Mouse (Mus musculus) neural tube, embryonic 11.5 days (tissue): Measurements from ENCODE around the gene Rbpjl. TPM values are rescaled to one million over a fixed set of nuclear protein-coding genes. Genes with fewer than 3 reads are reported as not detected.
A peak's percentile ranks its signal among the peaks of the same experiment; 100 is the strongest.

ENCODE experiments used
- ATAC-seq: fragments of 200-750 bp; cut with Nextera tagmentation; 2 replicates; pipeline ENCODE4 v1.8.0; 2017; ENCODE audit warnings: moderate number of reproducible peaks, mild to moderate bottlenecking, moderate TSS enrichment, moderate library complexity; ENCODE audit not compliant: insufficient read depth, low FRiP score, low TSS enrichment
- DNase-seq: peaks from one replicate; pipeline ENCODE4 v3.0.0-alpha.2; 2015; ENCODE audit warnings: low spot score
- H3K27ac ChIP-seq: fragments of 300-500 bp; sonication (generic); 2 replicates; pipeline ENCODE4 v1.5.1; 2014; ENCODE audit warnings: low read depth, mild to moderate bottlenecking, low read length
- H3K27me3 ChIP-seq: fragments of 300-500 bp; sonication (generic); 2 replicates; pipeline ENCODE4 v1.6.1; 2014; ENCODE audit warnings: mild to moderate bottlenecking, low read length, mixed read lengths; ENCODE audit not compliant: control insufficient read depth, insufficient read depth
- H3K36me3 ChIP-seq: fragments of 300-500 bp; sonication (generic); 2 replicates; pipeline ENCODE4 v1.6.1; 2014; ENCODE audit warnings: mild to moderate bottlenecking, low read length, moderate library complexity, mixed read lengths; ENCODE audit not compliant: control insufficient read depth, insufficient read depth
- H3K4me1 ChIP-seq: fragments of 300-500 bp; sonication (generic); 2 replicates; pipeline ENCODE4 v1.6.1; 2014; ENCODE audit warnings: low read length, mixed read lengths; ENCODE audit not compliant: control insufficient read depth, insufficient read depth
- H3K4me2 ChIP-seq: fragments of 300-500 bp; sonication (generic); 2 replicates; pipeline ENCODE4 v1.6.1; 2014; ENCODE audit warnings: low read depth, mild to moderate bottlenecking, moderate library complexity
- H3K4me3 ChIP-seq: fragments of 300-500 bp; sonication (generic); 2 replicates; pipeline ENCODE4 v1.5.1; 2014; ENCODE audit warnings: low read depth, low read length
- H3K9ac ChIP-seq: fragments of 300-500 bp; sonication (generic); 2 replicates; pipeline ENCODE4 v1.6.1; 2014; ENCODE audit warnings: mild to moderate bottlenecking, low read length
- H3K9me3 ChIP-seq: fragments of 300-500 bp; sonication (generic); 2 replicates; pipeline ENCODE4 v1.6.1; 2016; ENCODE audit warnings: low read length; ENCODE audit not compliant: control insufficient read depth
- WGBS: fragments of 180-500 bp; shearing (Covaris S2); extraction: QIAGEN DNeasy Blood & Tissue Kit; methylation state at CpG from one replicate; pipeline ENCODE4 v1.1.7; 2014; 5-methylcytosine and 5-hydroxymethylcytosine counted together
- polyA plus RNA-seq: library from polyadenylated mRNA; unstranded; fragments of >200 nt; fragmentation: Nextera tagmentation; extraction: Ambion mirVana; gene quantifications from 2 replicates; pipeline ENCODE4 v1.2.1, GENCODE M21; 2014

Rbpjl gene
- not detected in 2 replicates for polyA plus RNA-seq

DNA sequence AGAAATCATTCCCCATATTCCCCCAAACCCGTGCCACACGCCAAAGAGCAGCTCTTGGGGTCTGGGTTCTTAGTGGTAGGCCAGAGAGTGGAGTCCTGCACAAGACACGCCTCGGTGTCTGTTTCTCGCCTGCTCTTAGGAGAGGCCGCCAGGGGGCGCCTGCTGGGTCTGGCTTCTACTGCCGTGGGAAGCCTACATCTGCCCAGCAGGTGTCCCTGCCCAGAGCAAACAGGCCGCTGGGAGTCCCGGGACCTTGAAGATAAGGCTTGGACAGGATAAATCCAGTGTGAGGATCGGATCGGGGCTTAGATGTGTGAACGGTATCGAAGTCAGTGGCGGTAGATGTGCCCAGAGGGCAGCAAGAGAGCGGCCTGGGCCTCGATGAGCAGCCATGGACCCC lies at the start of gene Rbpjl:
TSS of gene Rbpjl (plus strand) at position 236 of the 400 bp plus-strand sequence.
- Histone ChIP-seq H3K9ac (no peak within 1 kb of the TSS), H3K27ac (no peak within 1 kb of the TSS), H3K4me1 (peaks cover 5% of the 10 kb centered on the region; the same call in 1 of the 2 replicates), H3K4me2 (no peak within 1 kb of the TSS), H3K36me3 (no peaks in the 10 kb centered on the region), H3K27me3 (peaks cover 88% of the 10 kb centered on the region), H3K4me3 (no peak within 1 kb of the TSS), H3K9me3 (no peaks in the 10 kb centered on the region)
- WGBS = 3% methylated on average over 17 of the region's 17 CpGs
- peak; percentile 84 for DNase-seq
- ATAC-seq = no peak; the same call in 1 of the 2 replicates

- H3K9ac ChIP-seq = no peak overlapping the region
- DNase-seq (no peak), ATAC-seq (no peak)
- no peaks in the 10 kb centered on the region for H3K9me3 ChIP-seq
- 89% methylated on average over 11 of the region's 11 CpGs for WGBS
- H3K4me3 ChIP-seq = no peak overlapping the region
- no peak overlapping the region for H3K27ac ChIP-seq
- no peaks in the 10 kb centered on the region for H3K4me1 ChIP-seq
- H3K27me3 ChIP-seq = no peaks in the 10 kb centered on the region
- H3K36me3 ChIP-seq = no peaks in the 10 kb centered on the region
- no peak overlapping the region for H3K4me2 ChIP-seq
Measured at GRCm38 (mm10) chr2:164353356-164353755, 49.6 kb upstream of the Rbpjl start.

GRCm38 (mm10) chr2:164356177-164356967 lies 46.6 kb upstream of the Rbpjl start:
- WGBS = 78% methylated on average over 11 of the region's 11 CpGs
- Histone ChIP-seq H3K4me2 (no peak overlapping the region), H3K27me3 (no peaks in the 10 kb centered on the region), H3K4me3 (no peak overlapping the region), H3K9ac (no peak overlapping the region), H3K27ac (no peak overlapping the region), H3K36me3 (no peaks in the 10 kb centered on the region), H3K9me3 (no peaks in the 10 kb centered on the region), H3K4me1 (no peaks in the 10 kb centered on the region)
- DNase-seq = no peak
- no peak for ATAC-seq

DNA sequence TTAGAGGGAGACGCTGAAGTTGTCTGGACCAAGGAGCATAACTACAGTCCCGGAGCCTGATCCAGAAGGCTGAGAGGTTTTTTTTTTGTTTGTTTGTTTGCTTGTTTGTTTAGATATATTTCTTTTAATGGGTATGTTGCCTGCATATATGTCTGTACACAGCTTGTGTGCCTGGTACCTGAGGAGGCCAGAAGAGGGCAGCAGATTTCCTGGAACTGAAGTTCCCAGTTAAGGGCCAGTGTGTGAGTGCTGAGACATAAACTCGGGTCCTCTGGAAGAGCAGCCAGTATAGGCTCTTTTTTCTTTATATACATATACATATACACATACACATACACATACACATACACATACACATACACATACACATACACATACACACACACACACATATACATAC lies 44.6 kb upstream of the Rbpjl start:
- Histone ChIP-seq H3K4me3 (no peak overlapping the region), H3K4me2 (no peak overlapping the region), H3K36me3 (no peaks in the 10 kb centered on the region), H3K9me3 (no peaks in the 10 kb centered on the region), H3K27me3 (no peaks in the 10 kb centered on the region), H3K4me1 (no peaks in the 10 kb centered on the region), H3K27ac (no peak overlapping the region), H3K9ac (no peak overlapping the region)
- 82% methylated on average over 3 of the region's 3 CpGs for WGBS
- DNase-seq = no peak
- ATAC-seq = no peak

DNA sequence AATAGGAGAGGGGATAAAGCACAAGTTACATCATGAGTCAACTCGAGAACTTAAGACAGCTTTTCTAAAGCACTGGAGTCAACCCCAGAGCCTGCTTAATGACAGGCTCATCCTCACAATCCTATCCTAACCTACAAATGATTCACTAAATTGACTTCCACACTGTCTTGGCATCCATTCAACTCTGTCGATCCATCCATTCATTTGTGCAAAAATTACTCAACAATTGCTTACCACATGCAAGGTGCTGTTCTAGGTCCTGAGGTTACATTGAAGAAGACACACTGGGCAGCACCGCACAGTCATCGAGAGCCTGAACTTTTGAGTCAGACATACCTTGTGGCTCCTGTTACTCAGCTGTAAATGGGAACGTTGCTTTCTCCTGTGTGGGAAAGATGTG lies 43.9 kb upstream of the Rbpjl start:
- Histone ChIP-seq H3K4me1 (no peaks in the 10 kb centered on the region), H3K36me3 (no peaks in the 10 kb centered on the region), H3K9me3 (no peaks in the 10 kb centered on the region), H3K27me3 (no peaks in the 10 kb centered on the region), H3K9ac (no peak overlapping the region), H3K4me3 (no peak overlapping the region), H3K27ac (no peak overlapping the region), H3K4me2 (no peak overlapping the region)
- ATAC-seq (no peak), DNase-seq (no peak)
- 86% methylated on average over 5 of the region's 5 CpGs for WGBS

- no peak overlapping the region for H3K9ac ChIP-seq
- DNase-seq = no peak
- whole genome bisulfite sequencing = 89% methylated on average over 5 of the region's 5 CpGs
- no peak overlapping the region for H3K4me3 ChIP-seq
- H3K9me3 ChIP-seq = no peaks in the 10 kb centered on the region
- no peak for ATAC-seq
- H3K27ac ChIP-seq = no peak overlapping the region
- no peaks in the 10 kb centered on the region for H3K4me1 ChIP-seq
- no peaks in the 10 kb centered on the region for H3K36me3 ChIP-seq
- H3K27me3 ChIP-seq = no peaks in the 10 kb centered on the region
- H3K4me2 ChIP-seq = no peak overlapping the region
Measured at GRCm38 (mm10) chr2:164359668-164360067, 43.3 kb upstream of the Rbpjl start.

DNA sequence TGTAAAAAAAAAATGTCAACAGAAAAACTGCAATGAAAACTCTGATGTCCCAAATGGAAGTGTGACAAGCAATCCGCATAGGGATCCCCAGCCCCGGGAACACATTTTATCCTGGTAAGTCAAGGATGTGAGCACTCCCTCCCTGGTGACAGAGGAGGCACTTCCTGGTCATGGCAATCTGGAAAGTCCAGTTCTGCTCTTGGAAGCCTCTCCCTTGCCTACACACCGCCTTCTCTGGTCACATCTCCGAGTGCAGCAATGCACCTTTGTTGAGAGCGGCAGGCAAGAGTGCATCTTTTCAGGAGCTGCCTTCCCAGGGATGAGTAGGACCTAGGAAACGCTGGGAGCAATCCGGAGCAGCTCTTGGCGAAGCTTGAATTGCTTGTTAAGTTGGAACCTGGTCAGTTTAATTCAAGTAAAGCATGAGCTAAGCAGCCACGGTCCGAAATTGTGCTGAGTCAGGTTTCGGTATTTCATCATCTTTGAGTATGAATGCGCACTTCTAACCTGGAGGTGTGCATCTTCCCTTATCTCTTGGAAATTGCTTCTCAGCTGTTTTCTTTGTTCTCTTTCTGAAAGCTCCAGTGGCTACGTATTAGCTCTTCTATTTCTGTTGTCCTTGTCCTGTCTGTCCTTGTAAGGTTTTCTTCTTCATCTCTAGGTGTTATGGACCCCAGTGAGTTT lies 41.8 kb upstream of the Rbpjl start:
- H3K4me2 ChIP-seq = no peak overlapping the region
- H3K27me3 ChIP-seq = no peaks in the 10 kb centered on the region
- no peak overlapping the region for H3K27ac ChIP-seq
- DNase-seq = no peak
- no peak overlapping the region for H3K9ac ChIP-seq
- 34% methylated on average over 13 of the region's 13 CpGs for WGBS
- ATAC-seq = no peak
- no peaks in the 10 kb centered on the region for H3K36me3 ChIP-seq
- no peak overlapping the region for H3K4me3 ChIP-seq
- H3K4me1 ChIP-seq = no peaks in the 10 kb centered on the region
- no peaks in the 10 kb centered on the region for H3K9me3 ChIP-seq

DNA sequence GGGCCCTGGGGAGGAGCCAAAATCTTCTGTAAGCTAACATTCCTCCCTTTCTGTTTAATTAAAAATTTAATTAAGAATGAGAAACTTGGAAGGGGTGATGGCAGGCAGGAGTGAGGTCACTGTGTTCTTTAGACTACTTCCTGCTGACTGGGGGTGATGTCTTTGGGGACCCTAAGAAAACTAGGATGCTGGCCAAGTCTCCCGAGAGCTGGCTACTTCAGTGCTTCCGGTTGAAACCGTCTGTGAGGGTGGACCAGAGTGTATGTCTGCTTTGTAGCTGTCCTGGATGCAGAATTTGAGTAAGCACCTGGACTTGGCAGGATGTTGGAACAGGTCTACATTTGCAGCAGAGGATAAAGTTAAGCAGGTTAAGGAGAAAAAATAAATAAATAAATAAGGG lies 36.0 kb upstream of the Rbpjl start:
- Histone ChIP-seq H3K36me3 (no peaks in the 10 kb centered on the region), H3K4me3 (no peak overlapping the region), H3K4me2 (no peak overlapping the region), H3K9ac (no peak overlapping the region), H3K9me3 (no peaks in the 10 kb centered on the region), H3K4me1 (no peaks in the 10 kb centered on the region), H3K27ac (no peak overlapping the region), H3K27me3 (no peaks in the 10 kb centered on the region)
- no peak for ATAC-seq
- 88% methylated on average over 3 of the region's 3 CpGs for WGBS
- no peak for DNase-seq

GRCm38 (mm10) chr2:164368620-164369105 lies 34.3 kb upstream of the Rbpjl start:
- Histone ChIP-seq H3K9ac (no peak overlapping the region), H3K9me3 (no peaks in the 10 kb centered on the region), H3K4me3 (no peak overlapping the region), H3K4me2 (no peak overlapping the region), H3K27me3 (no peaks in the 10 kb centered on the region), H3K36me3 (no peaks in the 10 kb centered on the region), H3K4me1 (no peaks in the 10 kb centered on the region), H3K27ac (no peak overlapping the region)
- no peak for DNase-seq
- 90% methylated on average over 6 of the region's 6 CpGs for WGBS
- no peak for ATAC-seq
